Mouse (Mus musculus) cerebellum, adult 11-12 months (tissue): ENCODE results near the gene Pgm2l1.
"Not testable (repeated sequence)": the region's sequence is repeated elsewhere in the genome, so short reads cannot be mapped to it uniquely, and the experiment has no call there.

Experiments
- DNase-seq: peaks from one replicate; pipeline ENCODE4 v3.0.0; 2022

Pgm2l1 gene

DNA sequence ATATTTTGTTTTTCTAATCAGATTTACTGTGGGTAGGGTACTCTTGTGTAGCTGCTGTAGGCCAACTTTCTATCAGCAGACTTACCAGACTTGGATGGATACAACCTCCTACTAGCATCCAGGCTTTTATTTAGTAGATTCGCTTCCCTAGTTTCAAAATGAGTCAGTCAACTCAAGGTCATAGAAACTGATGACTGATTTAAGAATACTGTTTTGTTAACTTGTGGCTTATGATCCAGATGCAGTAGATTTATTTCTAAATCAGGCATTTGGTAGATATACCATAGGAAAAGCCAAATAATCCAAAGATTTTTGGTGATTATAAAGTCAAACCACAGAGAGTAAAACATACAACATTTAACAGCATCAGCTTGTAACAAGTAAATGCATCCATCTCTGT, 3.5 kb downstream of the Pgm2l1 start:
- no peak for DNase-seq

DNA sequence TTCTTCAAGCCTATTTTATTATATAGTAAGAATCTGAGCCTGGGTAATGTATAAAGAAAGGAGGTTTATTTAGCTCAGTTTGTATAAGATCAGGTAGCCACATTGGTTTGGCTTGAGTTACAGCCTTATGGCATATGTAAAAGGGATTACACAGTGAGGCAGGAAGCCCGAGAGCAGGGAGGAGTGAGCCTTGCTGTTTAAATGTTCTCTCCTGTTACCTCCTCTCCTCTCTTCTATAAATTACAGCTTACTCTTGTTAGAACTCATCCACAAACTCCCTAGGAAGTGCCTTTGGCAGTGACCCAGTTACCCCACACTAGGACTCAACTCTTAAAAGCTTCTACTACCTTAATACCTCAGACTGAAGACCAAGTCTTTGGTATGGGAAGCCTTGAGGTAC, 4.5 kb downstream of the Pgm2l1 start:
- no peak for DNase-seq

DNA sequence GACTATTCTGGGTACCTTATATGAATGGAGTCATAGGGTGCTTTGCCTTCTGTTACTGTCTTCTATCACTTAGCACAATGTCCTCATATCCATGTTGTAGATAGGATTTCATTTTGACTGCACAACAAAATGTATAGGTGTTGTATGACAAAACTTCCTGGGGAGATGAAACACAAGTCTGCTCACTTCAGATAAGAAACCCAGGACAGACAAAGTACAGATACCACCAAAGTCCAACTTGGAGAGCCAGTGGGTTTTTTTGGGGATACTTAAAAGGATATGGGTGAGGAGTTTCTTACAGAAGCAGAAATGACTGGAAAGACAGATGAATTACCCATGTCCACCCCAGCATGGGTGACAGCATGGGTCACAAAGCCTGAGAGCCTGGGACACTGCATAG, 6.5 kb downstream of the Pgm2l1 start:
- no peak for DNase-seq

DNA sequence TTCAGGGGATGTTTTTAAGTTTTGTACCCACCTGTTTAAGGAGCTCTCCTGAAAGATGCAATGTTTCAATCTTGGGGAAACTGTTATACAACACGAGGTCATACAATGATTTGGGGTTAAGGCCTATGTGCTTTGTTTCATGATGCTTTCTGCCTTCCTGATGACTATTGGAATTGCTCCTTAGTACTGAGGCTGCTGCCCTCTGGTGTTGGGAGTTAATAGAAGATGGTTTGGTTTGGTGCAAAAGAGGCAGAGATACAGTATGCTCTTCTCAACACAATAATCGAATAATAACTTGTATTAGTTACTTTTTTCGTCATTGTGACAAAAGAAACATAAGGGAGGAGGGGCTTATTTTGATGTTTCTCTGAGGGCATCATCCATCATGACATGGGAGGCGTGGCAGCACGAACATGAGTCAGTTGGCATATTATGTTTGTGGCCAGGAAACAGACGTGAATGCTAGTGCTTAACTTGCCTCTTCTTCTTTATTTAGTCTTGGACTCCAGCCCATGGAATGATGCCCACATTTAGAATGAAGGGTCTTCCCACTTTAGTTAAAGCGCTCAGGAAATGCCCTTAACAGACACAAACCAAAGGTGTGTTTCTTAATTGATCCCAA, 7.2 kb downstream of the Pgm2l1 start:
- no peak for DNase-seq

DNA sequence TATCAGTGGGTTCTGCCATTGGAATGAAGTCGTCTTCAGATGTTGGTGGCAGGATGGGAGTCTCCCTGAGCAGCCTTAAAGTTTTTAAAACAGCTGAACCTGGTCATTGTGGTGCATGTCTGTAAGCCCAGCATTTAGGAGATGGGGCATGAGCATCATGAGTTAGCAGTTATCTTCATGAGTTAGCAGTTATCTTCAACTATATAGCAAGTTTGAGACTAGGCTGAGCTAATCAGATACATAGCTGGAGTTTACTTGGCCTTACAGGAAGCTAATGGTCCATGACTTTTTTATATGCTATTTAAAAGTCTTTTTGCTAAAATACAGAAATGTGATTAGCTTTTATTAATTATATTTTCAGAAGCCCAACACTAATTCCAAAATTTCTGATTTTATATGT, 11.1 kb downstream of the Pgm2l1 start:
- no peak for DNase-seq

DNA sequence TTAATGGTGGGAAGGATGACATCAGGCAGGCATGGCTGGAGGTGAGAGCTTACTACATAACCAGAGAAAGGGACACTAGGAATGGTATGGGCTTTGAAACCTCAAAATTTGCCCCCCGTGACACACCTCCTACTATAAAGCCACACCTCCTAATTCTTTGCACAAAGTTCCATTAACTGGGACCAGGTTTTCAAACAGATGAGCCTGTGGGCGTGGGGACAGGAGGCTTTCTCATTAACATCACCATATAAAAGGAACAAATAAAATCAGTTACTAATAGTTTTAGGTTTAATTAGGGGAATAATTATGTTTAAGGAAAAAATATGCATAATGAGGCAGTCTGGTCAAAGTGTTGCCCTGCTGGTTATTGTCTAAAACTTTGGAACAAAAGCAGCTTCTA, 13.4 kb downstream of the Pgm2l1 start:
- no peak for DNase-seq

DNA sequence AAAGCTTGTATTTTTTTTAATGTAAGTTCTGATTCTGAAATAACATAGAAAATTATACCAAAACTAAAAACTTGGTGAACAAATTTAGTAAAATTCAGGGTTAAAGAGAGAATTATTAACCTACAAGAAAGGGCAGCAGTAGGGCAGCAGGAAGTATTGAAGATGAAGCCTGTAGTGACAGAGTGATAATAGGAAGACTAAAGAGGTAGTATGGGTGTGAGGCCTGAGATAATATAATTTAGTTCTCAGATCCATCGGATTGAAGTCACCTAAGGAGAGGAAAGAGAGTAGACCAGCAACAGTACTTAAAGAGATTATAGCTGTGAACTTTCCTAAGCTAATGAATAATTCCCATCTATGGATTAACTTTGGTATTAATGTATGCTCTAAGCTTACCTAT, 15.8 kb downstream of the Pgm2l1 start:
- DNase-seq = no peak

DNA sequence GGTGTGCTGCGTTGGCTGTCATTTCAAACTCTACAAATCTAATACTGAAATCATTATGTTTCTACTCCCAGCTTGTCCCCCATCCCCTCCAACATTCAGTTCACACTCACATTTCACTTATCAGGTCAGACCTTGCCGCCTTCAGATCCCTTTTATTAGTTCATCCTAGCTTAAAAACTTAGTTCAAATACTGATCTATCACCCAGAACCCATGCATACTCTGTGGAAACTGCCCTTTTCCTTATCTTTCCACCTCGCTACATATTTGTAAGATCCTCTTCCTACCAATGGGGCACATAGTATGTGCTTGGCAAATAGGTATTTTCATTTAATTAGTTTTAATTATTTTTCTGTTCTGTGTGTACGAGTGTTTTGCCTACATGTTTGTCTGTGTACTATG, 17.0 kb downstream of the Pgm2l1 start:
- DNase-seq = no peak

DNA sequence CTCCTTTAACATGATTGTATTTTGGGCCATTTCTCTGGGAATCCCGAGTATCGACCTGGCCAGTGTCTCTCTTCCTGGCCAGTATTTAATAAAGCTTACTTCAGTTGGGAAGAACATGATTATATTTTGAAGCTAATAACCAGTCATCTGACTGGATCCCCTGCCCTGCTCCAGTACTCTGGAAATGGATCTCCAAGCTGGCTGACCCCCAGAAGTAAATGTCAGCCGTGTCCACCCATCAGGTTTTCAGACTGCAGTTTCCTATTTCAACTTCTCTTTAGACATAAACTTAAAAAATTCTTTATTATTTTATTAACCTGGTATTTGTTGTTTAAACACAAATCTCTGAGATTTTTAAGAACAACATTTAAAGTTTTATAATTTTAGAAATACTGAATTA, 18.0 kb downstream of the Pgm2l1 start:
- DNase-seq = no peak

DNA sequence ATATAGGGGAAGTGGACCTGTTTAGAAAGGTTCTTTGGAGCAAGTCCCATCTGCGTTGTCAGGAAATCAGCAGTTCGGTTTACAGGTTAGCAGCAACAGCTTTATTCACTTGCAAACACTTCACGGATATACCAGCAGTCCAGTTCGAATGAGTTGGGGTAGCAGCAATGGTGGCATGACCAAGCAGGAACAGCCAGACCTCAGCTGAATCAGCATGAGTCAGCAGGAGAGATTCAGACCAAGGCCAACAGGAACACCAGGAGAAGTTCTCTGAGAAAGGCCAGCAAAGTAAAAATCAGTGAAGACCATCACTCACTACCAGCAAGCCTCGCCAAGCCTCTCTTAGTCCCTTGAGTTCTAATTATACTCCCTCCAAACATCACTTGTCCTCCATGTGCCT, 23.5 kb downstream of the Pgm2l1 start:
- no peak for DNase-seq

DNA sequence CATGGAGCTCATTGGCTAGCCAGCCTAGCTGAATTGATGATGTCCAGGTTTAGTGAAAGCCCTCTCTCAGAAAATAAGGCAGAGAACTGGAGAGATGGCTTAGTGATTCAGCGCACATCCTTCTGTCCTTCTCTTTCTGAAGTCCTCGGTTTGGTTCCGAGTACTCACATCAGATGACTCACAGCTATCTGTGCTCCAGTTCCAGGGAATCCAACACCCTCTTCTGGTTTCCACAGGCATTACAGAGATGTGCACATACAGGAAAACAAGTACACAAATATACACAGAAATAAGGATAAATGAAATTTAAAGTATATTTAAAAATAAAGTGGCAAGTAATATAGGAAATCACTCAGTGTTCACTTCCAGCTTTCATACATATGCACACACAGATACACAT, 35.2 kb downstream of the Pgm2l1 start:
- no peak for DNase-seq

DNA sequence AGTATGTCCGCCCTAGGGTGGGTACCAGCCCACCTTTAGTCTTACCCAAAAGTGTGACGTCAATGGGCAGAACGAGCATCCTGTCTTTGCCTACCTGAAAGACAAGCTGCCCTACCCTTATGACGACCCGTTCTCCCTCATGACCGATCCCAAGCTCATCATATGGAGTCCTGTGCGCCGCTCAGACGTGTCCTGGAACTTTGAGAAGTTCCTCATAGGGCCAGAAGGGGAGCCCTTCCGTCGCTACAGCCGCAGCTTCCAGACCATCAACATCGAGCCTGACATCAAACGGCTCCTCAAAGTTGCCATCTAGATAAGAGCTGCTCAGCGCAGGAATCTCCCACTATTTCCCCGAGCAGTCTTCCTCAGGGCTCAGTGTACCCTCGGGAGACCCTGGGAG, 37.7 kb downstream of the Pgm2l1 start:
- DNase-seq = not testable (repeated sequence)

DNA sequence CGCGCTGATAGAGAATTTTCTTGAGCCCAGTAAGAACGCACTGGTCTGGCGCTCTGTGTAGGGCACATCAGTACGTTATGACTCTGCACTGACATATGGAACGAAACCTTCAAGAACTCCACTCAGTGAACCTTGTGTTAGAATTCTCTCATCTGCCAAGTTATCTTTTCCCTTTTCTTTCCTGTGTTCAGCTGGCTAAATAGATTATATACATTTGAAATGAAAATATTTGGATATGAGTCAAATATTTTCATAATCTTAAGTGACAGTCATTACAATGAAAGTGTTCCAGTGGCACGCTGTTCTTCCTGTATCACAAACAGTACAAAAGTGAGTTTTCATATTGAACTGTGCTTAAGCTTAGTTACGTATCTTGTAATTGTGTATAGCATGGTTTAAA, 45.2 kb downstream of the Pgm2l1 start:
- DNase-seq = no peak

DNA sequence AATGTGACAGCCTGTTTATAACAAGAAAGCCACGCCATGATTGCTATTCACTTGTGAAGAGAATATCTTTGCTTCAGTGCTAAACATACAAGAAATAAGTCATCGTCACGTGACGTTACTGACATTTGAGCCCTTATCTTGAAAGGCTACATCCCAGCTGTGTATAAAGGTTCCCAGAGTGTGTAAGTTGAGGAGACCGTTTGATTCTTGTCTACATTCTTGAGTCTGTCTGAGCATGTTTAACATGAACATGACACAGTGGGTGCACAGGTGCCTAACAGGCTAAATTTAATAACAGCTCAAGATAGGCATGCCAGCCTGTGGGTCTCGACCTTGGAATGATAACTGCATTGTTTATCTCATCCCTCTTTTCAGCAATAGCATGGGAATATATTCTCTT, 47.3 kb downstream of the Pgm2l1 start:
- no peak for DNase-seq

DNA sequence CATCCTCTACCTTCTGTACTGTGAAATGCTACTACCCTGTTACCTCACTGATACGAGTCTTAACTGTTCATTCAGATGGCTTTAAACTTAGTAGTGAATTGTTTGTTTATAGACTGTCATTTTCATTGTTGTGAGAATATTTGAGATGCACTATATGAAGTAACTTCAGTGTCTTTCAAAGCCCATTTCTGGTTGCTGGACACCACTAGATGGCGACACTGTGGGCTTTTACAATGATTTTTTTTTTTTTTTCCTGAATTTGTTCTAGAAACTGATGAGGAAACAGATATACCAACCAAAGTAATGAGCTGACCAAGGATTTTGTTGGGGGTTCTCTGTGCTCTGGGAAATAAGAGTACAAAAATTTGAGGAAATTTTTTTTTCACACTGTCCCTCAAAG, 49.2 kb downstream of the Pgm2l1 start:
- no peak for DNase-seq

DNA sequence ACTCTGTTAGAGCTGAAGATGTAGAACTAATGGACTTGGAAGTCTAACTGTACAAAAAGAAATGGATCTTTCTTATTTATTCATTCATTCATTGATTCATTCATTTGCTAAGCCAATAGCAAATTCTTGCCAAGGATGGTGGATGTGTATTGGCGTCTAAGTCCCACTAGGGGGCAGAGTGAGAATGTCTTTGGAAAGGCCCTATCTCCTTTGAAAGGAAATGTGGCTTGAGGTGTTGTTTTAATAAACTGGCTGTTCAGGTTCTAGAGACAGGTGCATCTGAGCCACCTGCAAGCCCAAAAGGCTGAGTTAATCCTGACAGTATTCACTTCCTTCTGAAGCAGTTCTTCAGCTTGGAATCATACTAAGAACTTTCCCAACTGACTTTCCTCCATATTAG, 52.6 kb downstream of the Pgm2l1 start:
- DNase-seq = no peak

DNA sequence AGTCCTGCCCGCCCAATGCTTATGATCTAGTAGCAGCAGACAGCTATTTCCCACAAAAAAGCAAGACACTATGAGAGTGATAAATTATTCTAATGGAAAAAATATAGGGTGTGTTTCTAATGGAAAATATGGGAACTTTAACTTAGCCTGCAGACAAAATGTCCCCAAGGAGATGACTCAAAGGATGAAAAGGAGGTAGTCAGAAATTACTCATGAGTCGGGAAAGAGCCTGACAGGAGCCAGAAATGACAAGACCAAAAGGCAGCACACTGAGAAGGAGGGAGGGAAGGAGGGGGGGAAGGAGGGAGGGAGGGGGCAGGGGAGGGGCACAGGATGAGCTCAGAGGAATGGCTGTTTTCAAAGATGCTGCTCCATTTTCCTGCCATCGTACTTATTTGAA, 54.4 kb downstream of the Pgm2l1 start:
- DNase-seq = no peak

DNA sequence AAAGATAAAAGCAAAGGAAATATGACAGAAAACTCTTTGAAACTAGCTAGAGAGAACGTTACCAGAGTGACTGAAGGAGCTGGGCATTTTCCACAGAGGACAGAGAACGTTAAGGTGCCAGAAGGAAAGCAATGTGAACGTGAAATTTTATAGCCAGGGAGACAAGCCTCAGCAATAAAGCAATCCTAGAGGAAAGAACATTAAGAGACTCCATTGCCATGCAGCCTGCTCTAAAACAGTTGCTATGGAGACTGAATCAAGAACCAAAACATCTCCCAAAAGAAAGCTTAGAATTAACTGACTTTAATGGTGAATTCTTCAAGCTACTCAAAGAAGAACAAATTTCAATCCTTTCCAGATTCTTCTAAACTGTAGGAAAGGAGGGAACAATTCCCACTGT, 56.1 kb downstream of the Pgm2l1 start:
- DNase-seq = no peak

DNA sequence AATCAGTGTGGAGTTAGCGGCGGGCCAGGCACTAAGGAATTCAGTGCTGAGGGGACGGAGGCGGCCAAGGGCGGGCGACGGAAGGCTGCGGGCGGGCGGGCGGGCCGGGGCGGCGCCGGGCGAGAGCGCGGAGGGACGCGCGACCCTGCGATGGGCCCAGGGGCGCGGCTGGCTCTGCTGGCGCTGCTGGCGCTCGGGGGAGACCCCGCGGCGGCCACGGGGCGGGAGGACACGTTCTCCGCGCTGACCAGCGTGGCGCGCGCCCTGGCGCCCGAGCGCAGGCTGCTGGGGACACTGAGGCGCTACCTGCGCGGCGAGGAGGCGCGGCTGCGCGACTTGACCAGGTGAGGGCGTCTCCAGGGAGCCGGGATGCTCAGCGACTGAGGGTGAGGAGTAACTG, 58.2 kb downstream of the Pgm2l1 start, which contains the start of gene P4ha3:
TSS of gene P4ha3 (plus strand) at position 138 of the 400 bp plus-strand sequence.
- no peak for DNase-seq

DNA sequence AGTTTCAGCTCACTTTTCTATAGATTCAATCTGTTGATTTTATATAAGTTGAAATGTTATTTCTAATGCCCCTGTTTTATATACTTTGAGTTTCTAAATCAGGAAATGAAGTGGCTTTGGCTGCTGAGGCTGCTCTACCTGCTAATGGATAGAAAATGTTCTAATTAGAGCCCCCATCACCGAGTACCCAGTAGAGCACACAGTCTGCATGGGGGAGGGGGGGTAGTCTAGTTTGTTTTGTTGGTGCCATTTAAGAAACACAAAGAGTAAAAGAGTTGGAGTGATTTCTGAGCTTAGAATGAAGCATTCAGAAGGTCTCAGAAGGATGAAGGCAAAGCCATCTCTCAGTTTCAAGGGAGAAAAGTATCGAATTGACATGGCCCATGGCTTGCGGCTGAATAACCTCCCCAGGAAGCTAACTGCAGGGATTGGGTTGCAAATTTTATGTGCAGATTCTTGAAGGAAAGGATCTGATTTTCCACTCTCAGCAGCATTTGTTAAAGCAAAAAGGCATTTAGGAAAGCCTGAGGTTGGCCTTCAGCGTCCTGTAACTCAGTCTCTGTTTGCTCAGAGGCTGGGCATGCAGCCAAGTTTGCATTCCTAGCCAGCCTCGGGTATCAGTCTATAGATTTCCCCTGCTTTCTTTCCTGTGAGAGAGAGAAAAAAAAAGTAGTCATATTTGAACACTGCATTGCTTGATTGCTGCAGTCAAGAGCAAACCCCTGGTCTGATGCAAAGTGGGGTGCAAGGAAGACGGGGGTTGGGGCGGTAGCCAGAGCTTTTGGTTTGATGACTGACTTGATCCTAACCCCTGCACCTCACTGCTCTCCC, 60.8 kb downstream of the Pgm2l1 start:
- no peak for DNase-seq

DNA sequence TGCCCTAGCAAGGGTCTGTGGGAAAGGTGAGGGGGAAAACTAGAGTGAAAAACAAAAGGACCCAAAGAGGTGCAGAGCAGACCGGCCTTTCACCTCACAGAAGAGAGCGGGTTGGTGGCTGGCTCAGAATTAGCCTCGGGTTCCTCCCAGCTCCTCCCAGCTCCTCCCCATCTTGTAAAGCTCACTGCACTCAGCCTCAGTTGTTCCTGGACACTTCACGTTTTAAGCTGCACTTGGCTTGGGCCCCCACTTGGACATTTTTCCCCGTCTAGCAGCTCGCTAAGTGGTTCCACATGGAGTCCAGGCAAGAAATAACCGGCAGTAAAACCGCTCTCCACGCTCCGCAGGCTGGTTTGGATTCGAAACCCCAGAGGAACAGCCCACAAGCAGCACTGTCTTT, 61.4 kb downstream of the Pgm2l1 start:
- DNase-seq = no peak

DNA sequence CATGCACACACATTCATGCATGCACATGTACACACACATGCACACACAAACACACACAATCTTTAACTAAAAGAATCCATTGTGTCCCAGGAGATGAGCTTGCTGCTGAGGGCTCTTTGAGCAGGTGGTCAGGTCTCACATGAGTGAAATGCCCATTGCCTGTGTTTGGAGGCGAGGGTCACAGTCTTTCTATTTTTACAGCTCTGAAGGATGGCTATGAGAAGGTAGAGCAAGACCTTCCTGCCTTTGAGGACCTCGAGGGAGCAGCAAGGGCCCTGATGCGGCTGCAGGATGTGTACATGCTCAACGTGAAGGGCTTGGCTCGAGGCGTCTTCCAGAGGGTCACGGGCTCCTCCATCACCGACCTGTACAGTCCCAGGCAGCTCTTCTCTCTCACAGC, 66.4 kb downstream of the Pgm2l1 start:
- DNase-seq = no peak

DNA sequence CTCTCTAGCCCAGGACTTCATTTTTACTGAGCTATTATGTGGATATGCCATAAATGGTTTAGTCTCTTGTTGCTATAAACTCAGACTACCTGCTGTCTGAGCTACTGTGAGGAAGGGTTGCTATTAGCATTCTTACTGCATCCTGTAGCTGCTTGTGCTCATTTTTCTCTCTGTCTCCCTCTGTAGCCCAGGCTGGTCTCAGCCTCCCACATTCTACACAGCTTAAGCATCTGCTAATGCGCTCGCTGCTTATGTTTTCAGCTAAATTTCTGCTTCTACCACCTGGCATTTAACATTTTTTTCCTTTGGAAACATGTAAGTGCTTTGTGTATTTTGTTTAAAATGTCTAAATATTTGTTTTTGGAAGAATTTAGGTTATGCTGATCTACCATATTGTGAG, 68.6 kb downstream of the Pgm2l1 start:
- no peak for DNase-seq

DNA sequence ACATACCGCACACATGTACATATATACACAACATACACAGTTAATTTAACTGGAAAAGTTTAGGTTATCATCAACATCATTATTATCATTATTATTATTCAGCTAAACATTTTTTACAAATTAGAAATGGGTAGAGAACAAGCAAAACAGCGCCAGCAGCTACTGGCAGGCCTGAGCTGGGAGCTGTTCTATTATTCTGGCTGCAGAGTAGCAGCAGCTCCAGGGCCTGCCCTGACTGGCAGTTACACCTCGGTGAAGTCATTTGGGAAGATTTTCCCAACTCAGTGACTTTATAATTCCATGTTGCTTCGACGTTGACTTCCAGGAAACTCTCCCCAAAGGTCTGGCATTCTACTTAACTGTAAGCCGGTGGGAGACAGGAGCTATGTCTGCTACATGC, 69.5 kb downstream of the Pgm2l1 start:
- DNase-seq = no peak
